Mouse (Mus musculus) monocyte, adult 2 months (primary cell): ENCODE data around the gene Phf20.
"Not testable (repeated sequence)": the region's sequence is repeated elsewhere in the genome, so short reads cannot be mapped to it uniquely, and the experiment has no call there.

Experiments used
- DNase-seq, 2 experiments: peaks; one replicate each; pipeline ENCODE4 v3.0.0; 2022; ENCODE audit warnings: low spot score in 2 of 2, low read depth in 1 of 2

Gene Phf20

GRCm38 (mm10) chr2:156196302-156197128, at the start of gene Phf20:
TSS of gene Phf20 (plus strand) at chr2:156196466.
- DNase-seq: peak; percentile 97 to 98

- DNase-seq: no peak
Observed at GRCm38 (mm10) chr2:156147316-156147915, 48.9 kb upstream of the Phf20 start.

GRCm38 (mm10) chr2:156151538-156151937, 44.7 kb upstream of the Phf20 start:
- no peak for DNase-seq

- DNase-seq: no peak
Observed at GRCm38 (mm10) chr2:156165478-156165877, 30.8 kb upstream of the Phf20 start.

- DNase-seq: no peak
Observed at GRCm38 (mm10) chr2:156166557-156166956, 29.7 kb upstream of the Phf20 start.

- no peak for DNase-seq
Observed at GRCm38 (mm10) chr2:156177079-156177478, 19.2 kb upstream of the Phf20 start.

- no peak for DNase-seq
Observed at GRCm38 (mm10) chr2:156177651-156178050, 18.6 kb upstream of the Phf20 start.

- peak; percentile 55 to 78 for DNase-seq
Observed at GRCm38 (mm10) chr2:156179046-156179795, 17.0 kb upstream of the Phf20 start.

GRCm38 (mm10) chr2:156179796-156180093, 16.5 kb upstream of the Phf20 start:
- no peak for DNase-seq

- peak; percentile 99 to 100 for DNase-seq
Observed at GRCm38 (mm10) chr2:156180094-156180821, 16.0 kb upstream of the Phf20 start, which contains the start of gene Rbm39. TSS of gene Rbm39 (minus strand) at chr2:156180238.

GRCm38 (mm10) chr2:156180824-156181590, 15.3 kb upstream of the Phf20 start:
- no peak for DNase-seq

- DNase-seq: no peak
Observed at GRCm38 (mm10) chr2:156181592-156181991, 14.7 kb upstream of the Phf20 start.

- not testable (repeated sequence) for DNase-seq
Observed at GRCm38 (mm10) chr2:156189241-156189640, 7.0 kb upstream of the Phf20 start.

- DNase-seq: peak; percentile 31 to 57
Observed at GRCm38 (mm10) chr2:156190004-156190896, 6.0 kb upstream of the Phf20 start.

- DNase-seq: no peak
Observed at GRCm38 (mm10) chr2:156191540-156191939, 4.7 kb upstream of the Phf20 start.

GRCm38 (mm10) chr2:156192068-156192467, 4.2 kb upstream of the Phf20 start:
- DNase-seq: no peak

GRCm38 (mm10) chr2:156193066-156193862, 3.0 kb upstream of the Phf20 start:
- no peak for DNase-seq

- DNase-seq: no peak
Observed at GRCm38 (mm10) chr2:156194571-156194970, 1.7 kb upstream of the Phf20 start.
